ENCODE assay signal across 10 mouse cellular contexts in the genomic region with DNA sequence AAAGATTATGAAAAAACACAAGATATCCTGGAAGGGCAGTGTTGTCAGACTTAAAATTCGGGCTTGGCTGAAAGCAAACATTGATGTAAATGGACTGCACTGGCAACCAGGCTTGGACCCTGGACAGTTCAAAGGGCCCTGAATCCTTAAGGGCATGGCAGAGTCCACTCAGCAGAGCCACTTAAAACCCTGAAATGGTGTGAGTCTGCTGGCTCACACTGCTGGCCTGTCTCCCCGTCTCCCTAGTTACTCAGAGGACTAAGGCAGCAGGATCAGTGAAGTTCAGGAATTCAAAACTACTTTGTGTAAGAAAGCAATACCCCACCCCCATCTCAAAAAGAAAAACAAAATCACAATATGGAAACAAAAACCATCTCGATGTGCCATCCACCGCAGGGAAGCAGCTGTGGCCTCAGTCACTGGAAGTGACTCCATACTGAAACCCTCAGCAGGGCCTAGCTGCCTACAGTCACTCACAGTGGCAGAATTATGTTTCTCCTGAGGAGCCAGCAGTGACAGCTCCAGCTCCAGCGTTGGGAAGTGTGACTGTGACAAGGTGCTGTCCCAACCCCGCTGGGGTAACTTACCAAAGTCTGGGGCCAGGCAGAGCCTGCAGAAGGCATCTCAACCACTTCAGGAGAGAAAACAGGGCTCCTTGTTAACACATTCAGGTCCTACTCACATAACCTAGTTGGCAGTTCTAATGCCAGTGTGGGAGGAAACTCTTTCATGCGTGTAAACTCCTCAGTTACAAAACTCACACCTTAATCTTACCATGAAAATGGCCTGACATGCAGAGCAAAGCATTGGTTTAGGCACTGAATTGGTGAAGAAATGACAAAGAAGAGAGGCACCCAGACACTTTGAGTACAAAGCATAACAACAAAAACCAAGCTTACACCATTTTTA.
DNase-seq lines count a peak whose midpoint lies in the region; TF ChIP-seq lines count a peak whose summit lies in the region.
"Had no signal": no experiment of that assay in that cellular context is flagged by ENCODE, and none has a peak within 500 bp of the region (broad histone marks: within the 10 kb centered on the region; RNA-seq: fewer than 3 reads in every experiment).

No protein-coding gene starts in this region.

- TF ChIP-seq CTCF in layer of hippocampus, adult 2 months (conservative IDR thresholded peaks at IDR 0.05), result no peak

- DNase-seq in adrenal gland, adult 2 months, result peak; percentile 21
- no peak for DNase-seq in adrenal gland, postnatal 25 days
- DNase-seq in layer of hippocampus, adult 2 months (ENCODE audit: low spot score in 2 of 2), result no peak
- no peak for DNase-seq in layer of hippocampus, postnatal 36 days
- peak; percentile 11 for DNase-seq in adipocyte (ENCODE audit: low spot score)
- peak; percentile 48 to 51 for DNase-seq in kidney, postnatal 36 days
- DNase-seq in embryo, embryonic 9.5 days (ENCODE audit: extremely low spot score), result no peak
- no peak for DNase-seq in right cerebral cortex, postnatal 25 days
- DNase-seq: cerebellum, adult 18-20 months had no signal

- H3K27ac ChIP-seq in layer of hippocampus, adult 2 months, result peak overlapping the region; percentile 69
- H3K27ac ChIP-seq: neural tube, embryonic 13.5 days had no signal

- H3K4me3 ChIP-seq in layer of hippocampus, adult 2 months, result no peak overlapping the region
- H3K4me3 ChIP-seq: neural tube, embryonic 13.5 days had no signal

Comparison
In these comparisons a context has a peak if more than half of its experiments do, and no peak if none do; other contexts are left out.
1. DNase-seq: peak in adrenal gland, adult 2 months (single experiment), adipocyte (single experiment) and kidney, postnatal 36 days (2 of 2); none in adrenal gland, postnatal 25 days (single experiment), layer of hippocampus, adult 2 months (0 of 2), layer of hippocampus, postnatal 36 days (0 of 2), embryo, embryonic 9.5 days (single experiment) and right cerebral cortex, postnatal 25 days (single experiment).